Mouse (Mus musculus): Measurements from ENCODE around the gene Txk. TPM values are rescaled to one million over a fixed set of nuclear protein-coding genes. Genes with fewer than 3 reads are reported as not detected.

Gene Txk
- polyA plus RNA-seq, 1 experiment from 2014 or later = not detected

GRCm38 (mm10) chr5:72710572-72711278 lies 41.9 kb downstream of the Txk start:
- Histone ChIP-seq H3K36me3 (ENCODE audit: control insufficient read depth, insufficient read depth, low read length) (no peaks in the 10 kb centered on the region), H3K4me1 (ENCODE audit: control insufficient read depth, insufficient read depth, low read length) (no peaks in the 10 kb centered on the region), H3K27me3 (ENCODE audit: control insufficient read depth, insufficient read depth, low read length) (no peaks in the 10 kb centered on the region), H3K9me3 (ENCODE audit: control insufficient read depth, low read length) (no peaks in the 10 kb centered on the region), H3K4me2 (no peak overlapping the region), H3K27ac (ENCODE audit: low read depth, low read length) (no peak overlapping the region), H3K9ac (ENCODE audit: low read length) (no peak overlapping the region), H3K4me3 (ENCODE audit: low read depth, low read length) (no peak overlapping the region)
- peak; percentile 30; the same call in 1 of the 2 replicates for ATAC-seq (ENCODE audit: low FRiP score)
- peak; percentile 93 for DNase-seq (ENCODE audit: low spot score, missing footprints)
- WGBS = 31% methylated on average over 4 of the region's 4 CpGs

- H3K27me3 ChIP-seq (ENCODE audit: control insufficient read depth, insufficient read depth, low read length) = no peaks in the 10 kb centered on the region
- H3K27ac ChIP-seq (ENCODE audit: low read depth, low read length) = no peak overlapping the region
- H3K9ac ChIP-seq (ENCODE audit: low read length) = no peak overlapping the region
- no peak overlapping the region for H3K4me3 ChIP-seq (ENCODE audit: low read depth, low read length)
- 94% methylated on average over 9 of the region's 9 CpGs for whole genome bisulfite sequencing
- no peaks in the 10 kb centered on the region; the same call in 1 of the 2 replicates for H3K9me3 ChIP-seq (ENCODE audit: control insufficient read depth, low read length)
- no peak overlapping the region for H3K4me2 ChIP-seq
- no peaks in the 10 kb centered on the region for H3K4me1 ChIP-seq (ENCODE audit: control insufficient read depth, insufficient read depth, low read length)
- no peaks in the 10 kb centered on the region for H3K36me3 ChIP-seq (ENCODE audit: control insufficient read depth, insufficient read depth, low read length)
- ATAC-seq (ENCODE audit: low FRiP score) (peak; percentile 24; the same call in 1 of the 2 replicates), DNase-seq (ENCODE audit: low spot score, missing footprints) (no peak)
Measured at GRCm38 (mm10) chr5:72709976-72710375, 42.6 kb downstream of the Txk start.

- no peaks in the 10 kb centered on the region for H3K27me3 ChIP-seq (ENCODE audit: control insufficient read depth, insufficient read depth, low read length)
- H3K36me3 ChIP-seq (ENCODE audit: control insufficient read depth, insufficient read depth, low read length) = no peaks in the 10 kb centered on the region
- H3K27ac ChIP-seq (ENCODE audit: low read depth, low read length) = no peak overlapping the region
- H3K9me3 ChIP-seq (ENCODE audit: control insufficient read depth, low read length) = no peaks in the 10 kb centered on the region; the same call in 1 of the 2 replicates
- no peak for DNase-seq (ENCODE audit: low spot score, missing footprints)
- H3K9ac ChIP-seq (ENCODE audit: low read length) = no peak overlapping the region
- WGBS = 89% methylated on average over 13 of the region's 13 CpGs
- H3K4me3 ChIP-seq (ENCODE audit: low read depth, low read length) = no peak overlapping the region
- H3K4me2 ChIP-seq = no peak overlapping the region
- ATAC-seq (ENCODE audit: low FRiP score) = no peak
- H3K4me1 ChIP-seq (ENCODE audit: control insufficient read depth, insufficient read depth, low read length) = no peaks in the 10 kb centered on the region
Measured at GRCm38 (mm10) chr5:72709451-72709850, 43.1 kb downstream of the Txk start.

- DNase-seq (ENCODE audit: low spot score, missing footprints) (no peak), ATAC-seq (ENCODE audit: low FRiP score) (no peak)
- no peak overlapping the region for H3K4me2 ChIP-seq
- 62% methylated on average over 10 of the region's 10 CpGs for WGBS
- no peak overlapping the region for H3K9ac ChIP-seq (ENCODE audit: low read length)
- no peaks in the 10 kb centered on the region; the same call in 1 of the 2 replicates for H3K9me3 ChIP-seq (ENCODE audit: control insufficient read depth, low read length)
- H3K4me3 ChIP-seq (ENCODE audit: low read depth, low read length) = no peak overlapping the region
- H3K27me3 ChIP-seq (ENCODE audit: control insufficient read depth, insufficient read depth, low read length) = no peaks in the 10 kb centered on the region
- no peaks in the 10 kb centered on the region for H3K36me3 ChIP-seq (ENCODE audit: control insufficient read depth, insufficient read depth, low read length)
- H3K27ac ChIP-seq (ENCODE audit: low read depth, low read length) = no peak overlapping the region
- H3K4me1 ChIP-seq (ENCODE audit: control insufficient read depth, insufficient read depth, low read length) = no peaks in the 10 kb centered on the region
Measured at GRCm38 (mm10) chr5:72706722-72707121, 45.9 kb downstream of the Txk start.

- Histone ChIP-seq H3K27ac (ENCODE audit: low read depth, low read length) (no peak overlapping the region), H3K4me1 (ENCODE audit: control insufficient read depth, insufficient read depth, low read length) (no peaks in the 10 kb centered on the region), H3K4me2 (no peak overlapping the region), H3K27me3 (ENCODE audit: control insufficient read depth, insufficient read depth, low read length) (no peaks in the 10 kb centered on the region), H3K9me3 (ENCODE audit: control insufficient read depth, low read length) (peaks cover 2% of the 10 kb centered on the region; the same call in 1 of the 2 replicates), H3K9ac (ENCODE audit: low read length) (no peak overlapping the region), H3K36me3 (ENCODE audit: control insufficient read depth, insufficient read depth, low read length) (no peaks in the 10 kb centered on the region), H3K4me3 (ENCODE audit: low read depth, low read length) (no peak overlapping the region)
- 56% methylated on average over 10 of the region's 10 CpGs for WGBS
- DNase-seq (ENCODE audit: low spot score, missing footprints) = no peak
- ATAC-seq (ENCODE audit: low FRiP score) = no peak
Measured at GRCm38 (mm10) chr5:72706095-72706494, 46.5 kb downstream of the Txk start.

GRCm38 (mm10) chr5:72702202-72702601 lies 50.4 kb downstream of the Txk start:
- Histone ChIP-seq H3K9me3 (ENCODE audit: control insufficient read depth, low read length) (peaks cover 2% of the 10 kb centered on the region; the same call in 1 of the 2 replicates), H3K4me3 (ENCODE audit: low read depth, low read length) (no peak overlapping the region), H3K36me3 (ENCODE audit: control insufficient read depth, insufficient read depth, low read length) (no peaks in the 10 kb centered on the region), H3K9ac (ENCODE audit: low read length) (no peak overlapping the region), H3K4me2 (no peak overlapping the region), H3K4me1 (ENCODE audit: control insufficient read depth, insufficient read depth, low read length) (no peaks in the 10 kb centered on the region), H3K27me3 (ENCODE audit: control insufficient read depth, insufficient read depth, low read length) (no peaks in the 10 kb centered on the region), H3K27ac (ENCODE audit: low read depth, low read length) (no peak overlapping the region)
- DNase-seq (ENCODE audit: low spot score, missing footprints) (no peak), ATAC-seq (ENCODE audit: low FRiP score) (no peak)

- Histone ChIP-seq H3K4me1 (ENCODE audit: control insufficient read depth, insufficient read depth, low read length) (no peaks in the 10 kb centered on the region), H3K27ac (ENCODE audit: low read depth, low read length) (no peak overlapping the region), H3K9me3 (ENCODE audit: control insufficient read depth, low read length) (peaks cover 2% of the 10 kb centered on the region; the same call in 1 of the 2 replicates), H3K4me2 (no peak overlapping the region), H3K9ac (ENCODE audit: low read length) (no peak overlapping the region), H3K36me3 (ENCODE audit: control insufficient read depth, insufficient read depth, low read length) (no peaks in the 10 kb centered on the region), H3K4me3 (ENCODE audit: low read depth, low read length) (no peak overlapping the region), H3K27me3 (ENCODE audit: control insufficient read depth, insufficient read depth, low read length) (no peaks in the 10 kb centered on the region)
- no peak for ATAC-seq (ENCODE audit: low FRiP score)
- 14% methylated on average over 2 of the region's 2 CpGs for WGBS
- no peak for DNase-seq (ENCODE audit: low spot score, missing footprints)
Measured at GRCm38 (mm10) chr5:72699500-72699818, 53.1 kb downstream of the Txk start.

- Histone ChIP-seq H3K4me3 (ENCODE audit: low read depth, low read length) (no peak overlapping the region), H3K27me3 (ENCODE audit: control insufficient read depth, insufficient read depth, low read length) (no peaks in the 10 kb centered on the region), H3K36me3 (ENCODE audit: control insufficient read depth, insufficient read depth, low read length) (no peaks in the 10 kb centered on the region), H3K27ac (ENCODE audit: low read depth, low read length) (no peak overlapping the region), H3K4me2 (no peak overlapping the region), H3K4me1 (ENCODE audit: control insufficient read depth, insufficient read depth, low read length) (no peaks in the 10 kb centered on the region), H3K9me3 (ENCODE audit: control insufficient read depth, low read length) (peaks cover 2% of the 10 kb centered on the region; the same call in 1 of the 2 replicates), H3K9ac (ENCODE audit: low read length) (no peak overlapping the region)
- ATAC-seq (ENCODE audit: low FRiP score) (no peak), DNase-seq (ENCODE audit: low spot score, missing footprints) (no peak)
- WGBS = 53% methylated on average over 7 of the region's 7 CpGs
Measured at GRCm38 (mm10) chr5:72698818-72699499, 53.6 kb downstream of the Txk start.

- WGBS = 75% methylated on average over 3 of the region's 3 CpGs
- Histone ChIP-seq H3K4me1 (ENCODE audit: control insufficient read depth, insufficient read depth, low read length) (no peaks in the 10 kb centered on the region), H3K27ac (ENCODE audit: low read depth, low read length) (no peak overlapping the region), H3K4me3 (ENCODE audit: low read depth, low read length) (no peak overlapping the region), H3K9me3 (ENCODE audit: control insufficient read depth, low read length) (peaks cover 2% of the 10 kb centered on the region; the same call in 1 of the 2 replicates), H3K27me3 (ENCODE audit: control insufficient read depth, insufficient read depth, low read length) (no peaks in the 10 kb centered on the region), H3K4me2 (no peak overlapping the region), H3K9ac (ENCODE audit: low read length) (no peak overlapping the region), H3K36me3 (ENCODE audit: control insufficient read depth, insufficient read depth, low read length) (no peaks in the 10 kb centered on the region)
- no peak for ATAC-seq (ENCODE audit: low FRiP score)
- no peak for DNase-seq (ENCODE audit: low spot score, missing footprints)
Measured at GRCm38 (mm10) chr5:72698343-72698742, 54.2 kb downstream of the Txk start.
